Mouse (Mus musculus): Measurements from ENCODE around the gene Phf8. TPM values are rescaled to one million over a fixed set of nuclear protein-coding genes. Genes with fewer than 3 reads are reported as not detected.
"Not testable (repeated sequence)": the region's sequence is repeated elsewhere in the genome, so short reads cannot be mapped to it uniquely, and the experiment has no call there.

Gene Phf8
- 17.2 and 19.2 TPM in 2 replicates for polyA plus RNA-seq (2015; fragmentation: Nextera tagmentation; extraction: Ambion mirVana)

DNA sequence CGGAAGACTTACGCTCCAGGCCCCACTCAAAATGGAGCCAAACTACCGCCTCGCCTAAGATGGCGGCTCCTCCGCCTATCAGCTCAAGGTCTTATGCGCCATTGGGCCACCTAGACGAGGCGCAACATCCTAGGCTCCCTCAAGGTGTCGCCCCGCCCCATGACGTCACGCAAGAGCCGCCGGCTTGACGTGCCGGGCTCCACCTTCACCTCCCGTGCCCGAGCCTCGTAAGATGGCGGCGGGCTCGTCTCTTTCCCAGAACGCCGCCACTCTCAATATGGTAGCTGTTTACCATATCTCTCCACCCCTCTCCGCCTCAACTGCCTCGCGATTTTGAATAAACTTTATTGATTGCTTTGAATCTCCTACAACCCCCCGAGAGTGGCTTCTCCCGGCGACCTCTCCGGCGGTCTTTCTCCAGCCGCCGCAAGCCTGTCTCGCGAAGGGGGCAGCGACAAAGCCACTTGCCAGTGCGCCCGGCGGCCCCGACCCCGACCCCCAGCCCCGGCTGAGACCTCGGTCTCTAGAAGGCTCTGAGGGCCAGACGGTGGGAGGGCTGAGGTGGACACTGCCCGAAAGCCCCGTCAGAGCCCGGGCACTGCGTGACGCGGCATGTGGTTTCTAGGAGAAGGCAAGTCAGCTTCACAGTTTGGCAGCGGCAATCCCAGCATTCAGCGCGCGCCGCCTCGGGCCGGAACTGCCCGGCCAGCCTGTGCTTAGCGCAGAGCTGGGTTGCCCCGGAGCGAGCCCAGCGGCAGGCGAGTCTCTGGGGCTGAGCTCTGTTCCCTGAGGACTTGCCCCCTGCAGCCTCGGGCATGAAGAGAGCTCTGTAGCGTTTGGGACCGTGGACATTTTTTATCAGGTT lies at the start of gene Phf8:
Gene Phf8, plus strand, starts transcription at position 215 of the 865 bp plus-strand sequence.
- no peaks in the 10 kb centered on the region for H3K4me1 ChIP-seq (ENCODE audit: insufficient read depth, low read length)

DNA sequence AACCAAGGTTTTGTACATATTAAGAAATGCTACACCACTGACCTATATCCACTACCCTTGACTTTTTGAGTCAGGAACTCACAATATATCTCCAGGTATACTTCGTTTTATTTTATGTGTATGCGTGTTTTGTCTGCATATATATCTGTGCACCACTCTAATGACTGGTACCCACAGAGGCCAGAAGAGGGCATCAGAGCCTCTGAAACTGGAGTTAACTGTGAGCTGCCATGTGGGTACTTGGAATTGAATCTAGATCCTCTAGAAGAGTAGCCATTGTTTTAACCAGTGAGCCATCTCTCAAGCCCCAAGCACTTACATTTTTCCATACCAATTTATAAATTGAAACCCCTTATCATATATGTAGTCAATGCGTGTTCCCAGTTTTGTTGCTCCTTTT lies 32.3 kb upstream of the Phf8 start:
- no peak overlapping the region for H3K9ac ChIP-seq (replicated peaks; ENCODE audit: low read length)
- no peaks in the 10 kb centered on the region for H3K27me3 ChIP-seq (ENCODE audit: insufficient read depth, low read length)
- no peaks in the 10 kb centered on the region for H3K4me1 ChIP-seq (ENCODE audit: insufficient read depth, low read length)
- 81% methylated on average over 3 of the region's 3 CpGs for WGBS
- H3K27ac ChIP-seq (ENCODE audit: low read length) = no peak overlapping the region
- H3K36me3 ChIP-seq (ENCODE audit: insufficient read depth, low read length) = no peaks in the 10 kb centered on the region
- H3K9me3 ChIP-seq (ENCODE audit: low read length) = no peaks in the 10 kb centered on the region
- H3K4me2 ChIP-seq (replicated peaks; ENCODE audit: low read depth, low read length) = no peak overlapping the region
- no peak for ATAC-seq (ENCODE audit: low FRiP score, low TSS enrichment)
- H3K4me3 ChIP-seq (ENCODE audit: low read length) = no peak overlapping the region

More for the DNA sequence above, at the start of gene Phf8:
- Histone ChIP-seq H3K36me3 (ENCODE audit: insufficient read depth, low read length) (0 out of 2 replicates have a peak, but pooled peaks cover 3% of the 10 kb centered on the region), H3K9ac (replicated peaks; ENCODE audit: low read length) (peak within 1 kb of the TSS; percentile 76), H3K4me3 (ENCODE audit: low read length) (peak within 1 kb of the TSS; percentile 51), H3K4me2 (replicated peaks; ENCODE audit: low read depth, low read length) (peak within 1 kb of the TSS; percentile 61), H3K27me3 (ENCODE audit: insufficient read depth, low read length) (no peaks in the 10 kb centered on the region; the same call in 1 of the 2 replicates), H3K9me3 (ENCODE audit: low read length) (no peaks in the 10 kb centered on the region), H3K27ac (ENCODE audit: low read length) (peak within 1 kb of the TSS; percentile 98)
- 16% methylated on average over 62 of the region's 68 CpGs for WGBS
- peak; percentile 96 for ATAC-seq (ENCODE audit: low FRiP score, low TSS enrichment)

DNA sequence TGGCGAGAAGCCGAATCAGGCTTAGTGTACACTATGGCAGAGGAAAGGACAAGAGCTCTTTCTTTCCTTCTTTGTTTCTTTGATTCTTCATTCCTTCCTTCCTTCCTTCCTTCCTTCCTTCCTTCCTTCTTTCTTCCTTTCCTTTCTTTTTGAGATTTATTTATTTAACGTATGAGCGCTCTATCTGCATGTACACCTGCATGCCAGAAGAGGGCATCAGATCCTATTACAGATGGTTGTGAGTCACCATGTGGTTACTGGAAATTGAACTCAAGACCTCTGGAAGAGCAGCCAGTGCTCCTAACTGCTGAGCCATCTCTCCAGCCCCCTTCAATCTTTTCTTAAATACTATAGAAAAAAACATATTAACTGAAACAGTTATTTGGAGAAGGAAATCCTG lies 27.2 kb upstream of the Phf8 start:
- not testable (repeated sequence) for H3K27me3 ChIP-seq (ENCODE audit: insufficient read depth, low read length); H3K4me2 ChIP-seq (replicated peaks; ENCODE audit: low read depth, low read length); ATAC-seq (ENCODE audit: low FRiP score, low TSS enrichment); H3K9ac ChIP-seq (replicated peaks; ENCODE audit: low read length); H3K27ac ChIP-seq (ENCODE audit: low read length); H3K9me3 ChIP-seq (ENCODE audit: low read length); H3K4me1 ChIP-seq (ENCODE audit: insufficient read depth, low read length); H3K36me3 ChIP-seq (ENCODE audit: insufficient read depth, low read length); H3K4me3 ChIP-seq (ENCODE audit: low read length)
- 94% methylated on average over 4 of the region's 4 CpGs for WGBS

DNA sequence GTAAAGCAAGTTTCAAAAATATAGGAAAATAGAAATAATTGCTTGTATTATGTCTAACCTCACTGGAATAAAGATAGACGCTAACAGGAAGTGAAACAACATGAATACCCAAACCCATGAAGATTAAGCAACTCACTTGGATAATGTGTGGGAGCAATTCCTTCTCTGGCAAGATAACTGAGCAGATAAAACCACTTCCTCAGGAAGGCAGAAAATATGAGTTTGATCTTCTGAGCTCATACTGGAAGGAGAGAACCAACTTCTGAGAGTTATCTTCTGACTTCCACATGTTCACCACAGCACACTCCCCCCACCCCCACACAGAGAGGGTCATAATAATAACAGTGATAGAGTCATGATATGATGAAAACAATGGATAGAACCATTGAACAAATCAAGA lies 23.9 kb upstream of the Phf8 start:
- no peak for ATAC-seq (ENCODE audit: low FRiP score, low TSS enrichment)

DNA sequence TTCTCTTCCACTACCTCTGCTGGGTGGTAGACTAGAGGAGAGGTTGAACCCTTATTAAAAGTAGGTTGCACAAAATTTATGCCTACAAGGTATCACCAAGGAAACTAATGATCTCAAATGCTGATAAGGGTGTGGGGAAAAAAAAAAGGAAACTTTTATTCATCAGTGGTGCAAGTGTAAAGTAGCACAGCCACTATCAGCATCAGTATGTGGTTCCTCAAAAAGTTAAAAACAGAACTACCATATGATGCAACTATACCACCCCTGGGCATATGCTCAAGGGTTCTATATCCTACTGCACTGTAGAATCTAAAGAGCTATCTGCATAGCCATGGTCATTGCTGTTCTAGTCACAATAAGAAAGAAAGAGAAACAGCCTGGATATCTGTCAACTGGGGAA lies 11.9 kb upstream of the Phf8 start:
- Histone ChIP-seq H3K9ac (replicated peaks; ENCODE audit: low read length) (no peak overlapping the region), H3K4me3 (ENCODE audit: low read length) (no peak overlapping the region), H3K4me2 (replicated peaks; ENCODE audit: low read depth, low read length) (no peak overlapping the region), H3K36me3 (ENCODE audit: insufficient read depth, low read length) (no peaks in the 10 kb centered on the region), H3K9me3 (ENCODE audit: low read length) (no peaks in the 10 kb centered on the region), H3K4me1 (ENCODE audit: insufficient read depth, low read length) (no peaks in the 10 kb centered on the region), H3K27ac (ENCODE audit: low read length) (no peak overlapping the region), H3K27me3 (ENCODE audit: insufficient read depth, low read length) (peaks cover 3% of the 10 kb centered on the region; the same call in 1 of the 2 replicates)
- ATAC-seq (ENCODE audit: low FRiP score, low TSS enrichment) = no peak

More for the DNA sequence above, 23.9 kb upstream of the Phf8 start:
- H3K4me1 ChIP-seq (ENCODE audit: insufficient read depth, low read length) = no peaks in the 10 kb centered on the region
- no peak overlapping the region for H3K4me3 ChIP-seq (ENCODE audit: low read length)
- 84% methylated on average over 1 of the region's 1 CpGs for WGBS
- no peaks in the 10 kb centered on the region for H3K27me3 ChIP-seq (ENCODE audit: insufficient read depth, low read length)
- H3K9me3 ChIP-seq (ENCODE audit: low read length) = no peaks in the 10 kb centered on the region
- H3K9ac ChIP-seq (replicated peaks; ENCODE audit: low read length) = no peak overlapping the region
- H3K36me3 ChIP-seq (ENCODE audit: insufficient read depth, low read length) = no peaks in the 10 kb centered on the region
- H3K4me2 ChIP-seq (replicated peaks; ENCODE audit: low read depth, low read length) = no peak overlapping the region
- no peak overlapping the region for H3K27ac ChIP-seq (ENCODE audit: low read length)

DNA sequence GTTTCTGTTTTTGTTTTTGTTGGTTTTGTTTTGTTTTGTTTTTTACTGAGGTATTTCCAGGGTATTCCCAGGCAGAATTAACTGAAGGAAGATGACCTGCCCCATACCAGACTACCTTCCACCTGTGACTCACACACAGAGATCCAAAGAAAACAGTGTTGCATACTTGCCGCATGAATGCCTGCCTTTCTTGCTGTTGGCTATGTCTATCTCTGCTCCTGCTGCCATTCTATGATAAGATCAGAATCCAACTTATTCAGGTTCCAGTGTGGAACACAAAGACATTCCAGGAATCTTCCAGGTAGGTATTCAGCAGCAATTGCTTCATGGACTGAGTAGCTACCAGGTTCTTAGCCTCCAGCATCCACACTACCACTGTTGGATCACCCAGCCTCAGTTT lies 10.6 kb upstream of the Phf8 start:
- ATAC-seq (ENCODE audit: low FRiP score, low TSS enrichment) = no peak
- no peak overlapping the region for H3K4me3 ChIP-seq (ENCODE audit: low read length)
- no peak overlapping the region for H3K9ac ChIP-seq (replicated peaks; ENCODE audit: low read length)
- no peaks in the 10 kb centered on the region for H3K36me3 ChIP-seq (ENCODE audit: insufficient read depth, low read length)
- no peaks in the 10 kb centered on the region for H3K4me1 ChIP-seq (ENCODE audit: insufficient read depth, low read length)
- 92% methylated on average over 1 of the region's 1 CpGs for WGBS
- no peak overlapping the region for H3K4me2 ChIP-seq (replicated peaks; ENCODE audit: low read depth, low read length)
- H3K27me3 ChIP-seq (ENCODE audit: insufficient read depth, low read length) = peaks cover 3% of the 10 kb centered on the region; the same call in 1 of the 2 replicates
- H3K9me3 ChIP-seq (ENCODE audit: low read length) = no peaks in the 10 kb centered on the region
- H3K27ac ChIP-seq (ENCODE audit: low read length) = no peak overlapping the region

DNA sequence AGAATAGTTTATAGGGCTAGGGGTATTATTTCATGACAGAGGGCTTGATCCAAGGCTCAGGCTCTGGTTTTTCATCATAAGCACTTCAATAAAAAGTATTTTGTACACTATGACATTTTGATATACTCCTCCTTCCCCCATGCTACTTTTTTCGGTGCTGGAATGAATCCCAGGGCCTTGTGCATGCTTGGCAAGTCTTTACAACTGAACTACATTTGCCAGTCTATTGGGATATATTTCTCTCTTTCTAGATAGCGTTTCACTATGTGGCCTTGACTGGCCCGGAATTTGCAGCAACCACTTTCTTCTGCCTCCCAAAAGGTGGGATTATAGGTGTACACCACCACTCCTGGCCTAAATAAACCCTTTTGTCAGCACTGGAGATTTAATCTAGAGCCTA lies 7.4 kb upstream of the Phf8 start:
- Histone ChIP-seq H3K4me2 (replicated peaks; ENCODE audit: low read depth, low read length) (no peak overlapping the region), H3K9me3 (ENCODE audit: low read length) (no peaks in the 10 kb centered on the region), H3K4me3 (ENCODE audit: low read length) (no peak overlapping the region), H3K9ac (replicated peaks; ENCODE audit: low read length) (no peak overlapping the region), H3K36me3 (ENCODE audit: insufficient read depth, low read length) (no peaks in the 10 kb centered on the region), H3K27ac (ENCODE audit: low read length) (no peak overlapping the region), H3K27me3 (ENCODE audit: insufficient read depth, low read length) (peaks cover 5% of the 10 kb centered on the region; the same call in 1 of the 2 replicates), H3K4me1 (ENCODE audit: insufficient read depth, low read length) (no peaks in the 10 kb centered on the region)
- 86% methylated on average over 3 of the region's 3 CpGs for WGBS
- ATAC-seq (ENCODE audit: low FRiP score, low TSS enrichment) = no peak

DNA sequence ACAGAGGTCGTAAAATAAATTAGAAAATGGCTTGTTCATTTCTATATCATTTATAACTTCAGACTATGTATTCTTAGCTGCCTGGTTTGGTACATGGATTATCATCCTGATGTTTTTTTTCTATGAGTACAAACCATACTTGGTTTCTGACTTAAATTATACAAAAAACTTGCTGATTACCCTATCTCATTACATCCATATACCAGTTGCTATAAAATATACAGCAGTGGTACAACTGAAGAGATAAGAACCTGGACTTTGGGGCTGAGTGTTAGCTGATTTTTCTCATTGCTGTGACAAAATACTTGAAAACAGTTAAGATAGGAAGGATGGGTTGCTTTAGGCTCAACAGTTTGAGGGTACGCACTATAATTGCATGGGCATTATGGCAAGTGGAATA lies 6.8 kb upstream of the Phf8 start:
- no peak for ATAC-seq (ENCODE audit: low FRiP score, low TSS enrichment)
- no peak overlapping the region for H3K4me3 ChIP-seq (ENCODE audit: low read length)
- no peaks in the 10 kb centered on the region for H3K4me1 ChIP-seq (ENCODE audit: insufficient read depth, low read length)
- no peak overlapping the region for H3K27ac ChIP-seq (ENCODE audit: low read length)
- no peak overlapping the region for H3K9ac ChIP-seq (replicated peaks; ENCODE audit: low read length)
- no peaks in the 10 kb centered on the region for H3K36me3 ChIP-seq (ENCODE audit: insufficient read depth, low read length)
- peaks cover 5% of the 10 kb centered on the region; the same call in 1 of the 2 replicates for H3K27me3 ChIP-seq (ENCODE audit: insufficient read depth, low read length)
- H3K4me2 ChIP-seq (replicated peaks; ENCODE audit: low read depth, low read length) = no peak overlapping the region
- no peaks in the 10 kb centered on the region for H3K9me3 ChIP-seq (ENCODE audit: low read length)
- 87% methylated on average over 2 of the region's 2 CpGs for WGBS

DNA sequence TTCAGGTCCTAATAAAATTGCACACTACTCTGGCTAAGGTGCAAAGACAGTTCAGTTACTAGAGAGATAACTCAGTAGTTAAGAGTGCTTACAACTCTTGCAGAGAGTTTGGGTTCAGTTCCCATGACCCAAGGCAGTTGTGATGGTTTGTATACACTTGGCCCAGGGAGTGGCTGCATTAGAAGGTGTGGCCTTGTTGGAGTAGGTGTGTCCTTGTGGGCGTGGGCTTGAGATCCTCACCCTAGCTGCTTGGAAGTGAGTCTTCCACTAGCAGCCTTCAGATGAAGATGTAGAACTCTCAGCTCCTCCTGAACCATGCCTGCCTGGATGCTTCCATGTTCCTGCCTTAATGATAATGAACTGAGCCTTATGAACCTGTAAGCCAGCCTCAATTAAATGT lies 2.3 kb upstream of the Phf8 start:
- Histone ChIP-seq H3K4me2 (replicated peaks; ENCODE audit: low read depth, low read length) (no peak overlapping the region), H3K9ac (replicated peaks; ENCODE audit: low read length) (no peak overlapping the region), H3K36me3 (ENCODE audit: insufficient read depth, low read length) (no peaks in the 10 kb centered on the region), H3K27ac (ENCODE audit: low read length) (no peak overlapping the region), H3K27me3 (ENCODE audit: insufficient read depth, low read length) (peaks cover 4% of the 10 kb centered on the region; the same call in 1 of the 2 replicates), H3K9me3 (ENCODE audit: low read length) (no peaks in the 10 kb centered on the region), H3K4me1 (ENCODE audit: insufficient read depth, low read length) (no peaks in the 10 kb centered on the region), H3K4me3 (ENCODE audit: low read length) (no peak overlapping the region)
- no peak for ATAC-seq (ENCODE audit: low FRiP score, low TSS enrichment)
- 58% methylated on average over 1 of the region's 1 CpGs for WGBS

DNA sequence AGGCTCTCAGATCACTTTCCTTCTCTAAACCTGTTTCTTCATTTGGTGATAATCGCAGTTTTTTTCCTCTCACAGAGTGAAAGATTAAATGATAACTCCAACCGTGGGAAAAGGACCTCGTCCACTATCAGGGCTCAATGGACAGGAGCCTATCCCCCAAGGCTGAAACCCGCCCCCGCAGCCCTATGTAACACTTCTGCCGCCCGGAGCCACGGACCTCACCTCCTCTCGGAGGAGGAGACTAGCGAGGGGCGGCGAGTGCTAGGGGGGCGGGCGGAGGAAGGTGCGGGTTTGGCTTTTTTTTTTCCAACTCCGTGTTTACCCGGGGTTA lies 380 bp upstream of the Phf8 start:
- Histone ChIP-seq H3K27me3 (ENCODE audit: insufficient read depth, low read length) (peaks cover 3% of the 10 kb centered on the region; the same call in 1 of the 2 replicates), H3K27ac (ENCODE audit: low read length) (peak overlapping the region; percentile 98), H3K4me2 (replicated peaks; ENCODE audit: low read depth, low read length) (peak overlapping the region; percentile 41), H3K36me3 (ENCODE audit: insufficient read depth, low read length) (0 out of 2 replicates have a peak, but pooled peaks cover 3% of the 10 kb centered on the region), H3K4me1 (ENCODE audit: insufficient read depth, low read length) (no peaks in the 10 kb centered on the region), H3K9me3 (ENCODE audit: low read length) (no peaks in the 10 kb centered on the region), H3K9ac (replicated peaks; ENCODE audit: low read length) (peak overlapping the region; percentile 71), H3K4me3 (ENCODE audit: low read length) (peak overlapping the region; percentile 51)
- 17% methylated on average over 11 of the region's 17 CpGs for whole genome bisulfite sequencing
- ATAC-seq (ENCODE audit: low FRiP score, low TSS enrichment) = no peak

Data from kidney, embryonic 16.5 days (tissue).